Mouse (Mus musculus) hindbrain, embryonic 12.5 days (tissue): ENCODE measurements around the gene Txndc11. TPM values are rescaled to one million over a fixed set of nuclear protein-coding genes. Genes with fewer than 3 reads are reported as not detected.

ENCODE experiments used
- ATAC-seq: fragments of 200-750 bp; cut with Nextera tagmentation; 2 replicates; pipeline ENCODE4 v1.8.0; 2017; ENCODE audit warnings: moderate TSS enrichment; ENCODE audit not compliant: low FRiP score
- H3K27ac ChIP-seq: fragments of 300-500 bp; sonication (generic); 2 replicates; pipeline ENCODE4 v1.5.1; 2016; ENCODE audit warnings: mild to moderate bottlenecking
- H3K27me3 ChIP-seq: fragments of 300-500 bp; sonication (generic); 2 replicates; pipeline ENCODE4 v1.6.1; 2016; ENCODE audit warnings: mild to moderate bottlenecking
- H3K36me3 ChIP-seq: fragments of 300-500 bp; sonication (generic); 2 replicates; pipeline ENCODE4 v1.6.1; 2016; ENCODE audit warnings: mild to moderate bottlenecking
- H3K4me1 ChIP-seq: fragments of 300-500 bp; sonication (generic); 2 replicates; pipeline ENCODE4 v1.6.1; 2016
- H3K4me2 ChIP-seq: fragments of 300-500 bp; sonication (generic); replicated peaks from 2 replicates; pipeline ENCODE4 v1.6.1; 2016; ENCODE audit warnings: mild to moderate bottlenecking
- H3K4me3 ChIP-seq: fragments of 300-500 bp; sonication (generic); 2 replicates; pipeline ENCODE4 v1.5.1; 2016; ENCODE audit warnings: mild to moderate bottlenecking
- H3K9ac ChIP-seq: fragments of 300-500 bp; sonication (generic); 2 replicates; pipeline ENCODE4 v1.6.1; 2016; ENCODE audit warnings: mild to moderate bottlenecking, moderate library complexity
- H3K9me3 ChIP-seq: fragments of 300-500 bp; sonication (generic); replicated peaks from 2 replicates; pipeline ENCODE4 v1.6.1; 2016; ENCODE audit warnings: mild to moderate bottlenecking
- WGBS: fragments of 180-500 bp; shearing (Covaris S2); methylation state at CpG from one replicate; pipeline ENCODE4 v1.1.7; 2016; 5-methylcytosine and 5-hydroxymethylcytosine counted together
- polyA plus RNA-seq: library from polyadenylated mRNA; unstranded; fragments of >200 nt; fragmentation: Nextera tagmentation; extraction: Ambion mirVana; gene quantifications from 2 replicates; pipeline ENCODE4 v1.2.1, GENCODE M21; 2016

Txndc11 gene
- polyA plus RNA-seq, 1 experiment from 2014 or later: 34.6 TPM

- Histone ChIP-seq H3K27me3 (no peaks in the 10 kb centered on the region), H3K4me2 (no peak overlapping the region), H3K4me1 (peaks cover 5% of the 10 kb centered on the region; the same call in 1 of the 2 replicates), H3K9me3 (no peaks in the 10 kb centered on the region), H3K27ac (no peak overlapping the region), H3K9ac (no peak overlapping the region), H3K4me3 (no peak overlapping the region), H3K36me3 (no peaks in the 10 kb centered on the region)
- no peak for ATAC-seq
- WGBS: 90% methylated on average over 6 of the region's 6 CpGs
Measured at GRCm38 (mm10) chr16:11054871-11055270, 79.6 kb downstream of the Txndc11 start.

- no peaks in the 10 kb centered on the region for H3K36me3 ChIP-seq
- no peaks in the 10 kb centered on the region for H3K27me3 ChIP-seq
- no peak overlapping the region for H3K4me3 ChIP-seq
- H3K9ac ChIP-seq: no peak overlapping the region
- no peak overlapping the region for H3K27ac ChIP-seq
- H3K4me2 ChIP-seq: no peak overlapping the region
- peaks cover 5% of the 10 kb centered on the region; the same call in 1 of the 2 replicates for H3K4me1 ChIP-seq
- H3K9me3 ChIP-seq: no peaks in the 10 kb centered on the region
- no peak for ATAC-seq
- WGBS: 66% methylated on average over 6 of the region's 6 CpGs
Measured at GRCm38 (mm10) chr16:11054409-11054808, 80.0 kb downstream of the Txndc11 start.

GRCm38 (mm10) chr16:11051134-11051533 is 83.3 kb downstream of the Txndc11 start:
- Histone ChIP-seq H3K4me3 (no peak overlapping the region), H3K36me3 (no peaks in the 10 kb centered on the region), H3K27me3 (no peaks in the 10 kb centered on the region), H3K4me1 (peaks cover 5% of the 10 kb centered on the region; the same call in 1 of the 2 replicates), H3K9me3 (no peaks in the 10 kb centered on the region), H3K27ac (no peak overlapping the region), H3K9ac (no peak overlapping the region), H3K4me2 (no peak overlapping the region)
- ATAC-seq: no peak
- WGBS: 90% methylated on average over 11 of the region's 11 CpGs

DNA sequence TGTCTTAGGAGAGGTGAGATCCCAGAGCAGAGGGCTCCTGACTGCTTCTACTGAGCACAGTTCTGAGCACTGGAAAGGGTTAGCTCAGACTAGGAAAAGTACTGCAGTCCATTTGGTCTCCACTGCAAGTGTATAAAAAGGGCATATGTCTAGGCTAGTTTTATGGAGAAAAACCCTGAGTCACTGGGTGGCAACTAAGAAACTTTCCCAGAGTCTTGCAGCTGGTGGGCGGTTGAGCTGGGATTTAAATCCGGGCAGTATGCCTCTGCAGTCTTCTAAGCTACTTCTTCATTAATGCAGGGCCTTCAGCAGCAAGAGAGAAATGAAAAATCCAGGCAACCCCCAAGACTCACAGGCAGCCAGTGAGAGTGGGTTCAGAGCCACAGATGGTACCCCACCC is 84.2 kb downstream of the Txndc11 start:
- Histone ChIP-seq H3K27ac (no peak overlapping the region), H3K27me3 (no peaks in the 10 kb centered on the region), H3K9me3 (no peaks in the 10 kb centered on the region), H3K9ac (no peak overlapping the region), H3K36me3 (no peaks in the 10 kb centered on the region), H3K4me3 (no peak overlapping the region), H3K4me1 (peaks cover 3% of the 10 kb centered on the region; the same call in 1 of the 2 replicates), H3K4me2 (no peak overlapping the region)
- WGBS: 87% methylated on average over 2 of the region's 2 CpGs
- ATAC-seq: no peak

DNA sequence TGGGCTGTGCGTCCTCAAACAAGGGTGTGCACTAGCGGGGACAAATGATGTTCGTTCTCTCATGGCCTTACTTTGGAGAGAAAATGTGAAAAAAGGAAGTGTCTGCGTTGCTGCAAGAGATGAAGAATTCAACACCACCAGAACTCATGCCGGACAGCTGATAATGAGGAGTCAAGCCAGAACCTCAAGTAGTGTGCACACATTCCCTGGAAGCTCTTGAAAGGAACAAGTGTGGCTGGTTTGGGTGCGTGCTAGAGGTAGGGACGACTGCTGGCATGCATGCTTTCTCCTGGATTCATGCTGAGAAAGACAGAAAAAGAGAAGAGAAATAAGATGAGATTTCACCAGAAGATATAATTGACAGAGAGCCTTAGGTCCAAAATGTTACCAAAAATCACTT is 87.3 kb downstream of the Txndc11 start:
- Histone ChIP-seq H3K36me3 (no peaks in the 10 kb centered on the region), H3K9me3 (no peaks in the 10 kb centered on the region), H3K27me3 (no peaks in the 10 kb centered on the region), H3K4me3 (no peak overlapping the region), H3K9ac (no peak overlapping the region), H3K4me2 (no peak overlapping the region), H3K4me1 (no peaks in the 10 kb centered on the region), H3K27ac (no peak overlapping the region)
- 87% methylated on average over 7 of the region's 7 CpGs for WGBS
- no peak for ATAC-seq

GRCm38 (mm10) chr16:11046437-11046836 is 88.0 kb downstream of the Txndc11 start:
- Histone ChIP-seq H3K4me3 (no peak overlapping the region), H3K4me1 (no peaks in the 10 kb centered on the region), H3K9me3 (no peaks in the 10 kb centered on the region), H3K4me2 (no peak overlapping the region), H3K27me3 (no peaks in the 10 kb centered on the region), H3K36me3 (no peaks in the 10 kb centered on the region), H3K27ac (no peak overlapping the region), H3K9ac (no peak overlapping the region)
- ATAC-seq: no peak
- WGBS: 84% methylated on average over 7 of the region's 7 CpGs

- H3K27ac ChIP-seq: no peak overlapping the region
- WGBS: 88% methylated on average over 5 of the region's 5 CpGs
- H3K9ac ChIP-seq: no peak overlapping the region
- H3K36me3 ChIP-seq: no peaks in the 10 kb centered on the region
- no peaks in the 10 kb centered on the region for H3K4me1 ChIP-seq
- no peak overlapping the region for H3K4me3 ChIP-seq
- H3K4me2 ChIP-seq: no peak overlapping the region
- no peaks in the 10 kb centered on the region for H3K27me3 ChIP-seq
- H3K9me3 ChIP-seq: no peaks in the 10 kb centered on the region
- no peak for ATAC-seq
Measured at GRCm38 (mm10) chr16:11043239-11043638, 91.2 kb downstream of the Txndc11 start.

DNA sequence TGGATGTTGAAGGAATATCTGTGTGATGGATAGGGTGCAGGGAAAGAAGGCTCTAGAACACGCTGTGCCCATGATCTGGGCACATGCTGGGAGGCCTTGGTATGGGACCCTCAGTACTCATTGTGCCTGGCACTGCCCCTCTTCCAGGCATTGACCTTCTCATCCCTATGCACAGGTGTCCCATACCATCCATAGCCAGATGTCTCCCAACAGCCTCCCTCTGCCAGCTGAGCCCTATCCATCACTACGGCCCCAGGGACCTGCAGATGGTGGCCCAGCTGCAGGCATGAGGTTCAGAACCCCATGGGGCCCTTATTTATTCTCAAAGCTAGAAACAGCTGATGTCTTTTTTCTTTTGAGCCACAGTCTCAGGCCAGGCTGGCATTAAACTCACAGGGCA is 93.8 kb downstream of the Txndc11 start:
- H3K9ac ChIP-seq: no peak overlapping the region
- H3K4me3 ChIP-seq: no peak overlapping the region
- H3K27ac ChIP-seq: no peak overlapping the region
- H3K4me2 ChIP-seq: no peak overlapping the region
- H3K9me3 ChIP-seq: no peaks in the 10 kb centered on the region
- WGBS: 71% methylated on average over 2 of the region's 2 CpGs
- no peaks in the 10 kb centered on the region for H3K4me1 ChIP-seq
- no peaks in the 10 kb centered on the region for H3K27me3 ChIP-seq
- no peaks in the 10 kb centered on the region for H3K36me3 ChIP-seq
- ATAC-seq: no peak

DNA sequence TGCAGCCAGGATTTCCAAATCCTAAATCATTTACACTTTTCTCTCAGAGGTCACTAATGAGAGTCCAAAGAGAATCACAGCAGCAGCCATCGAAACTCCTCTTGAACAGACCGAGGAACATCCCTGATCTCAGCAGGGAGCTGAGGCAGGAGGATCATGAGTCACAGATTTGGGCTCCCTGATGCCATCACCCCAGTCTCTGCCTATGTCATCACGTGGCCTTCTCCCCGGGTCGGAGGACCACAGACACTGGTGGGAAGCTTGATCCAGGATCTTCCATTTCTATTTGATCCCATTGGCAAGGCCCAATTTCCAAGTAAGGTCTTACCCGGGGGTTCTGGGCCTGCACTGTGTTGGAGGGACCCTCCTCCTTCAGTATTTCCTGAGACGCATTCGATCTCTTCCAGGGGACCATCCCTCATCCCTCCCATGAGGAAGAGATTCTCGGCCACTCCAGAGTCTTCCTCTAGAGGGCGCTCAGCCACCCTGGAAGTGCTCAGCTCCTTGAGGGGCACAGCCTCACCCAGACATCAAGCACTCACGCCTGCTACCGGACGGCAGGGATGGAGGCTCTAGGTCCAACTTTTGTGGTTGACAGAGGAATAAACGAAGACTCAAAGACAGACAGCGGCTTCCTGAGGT is 98.5 kb downstream of the Txndc11 start:
- Histone ChIP-seq H3K4me3 (no peak overlapping the region), H3K36me3 (no peaks in the 10 kb centered on the region), H3K4me1 (no peaks in the 10 kb centered on the region), H3K9me3 (no peaks in the 10 kb centered on the region), H3K27me3 (no peaks in the 10 kb centered on the region), H3K27ac (no peak overlapping the region), H3K9ac (no peak overlapping the region), H3K4me2 (no peak overlapping the region)
- ATAC-seq: peak; percentile 65
- 26% methylated on average over 15 of the region's 15 CpGs for WGBS

- Histone ChIP-seq H3K4me3 (no peak overlapping the region), H3K27ac (no peak overlapping the region), H3K27me3 (no peaks in the 10 kb centered on the region), H3K9ac (no peak overlapping the region), H3K9me3 (no peaks in the 10 kb centered on the region), H3K4me2 (no peak overlapping the region), H3K4me1 (no peaks in the 10 kb centered on the region), H3K36me3 (no peaks in the 10 kb centered on the region)
- WGBS: 87% methylated on average over 9 of the region's 9 CpGs
- no peak for ATAC-seq
Measured at GRCm38 (mm10) chr16:11035273-11035672, 99.2 kb downstream of the Txndc11 start.

GRCm38 (mm10) chr16:11034193-11034803 is 100.2 kb downstream of the Txndc11 start:
- no peak overlapping the region for H3K4me2 ChIP-seq
- H3K27ac ChIP-seq: no peak overlapping the region
- ATAC-seq: no peak
- no peak overlapping the region for H3K4me3 ChIP-seq
- H3K4me1 ChIP-seq: no peaks in the 10 kb centered on the region
- H3K27me3 ChIP-seq: no peaks in the 10 kb centered on the region
- H3K9ac ChIP-seq: no peak overlapping the region
- 2% methylated on average over 4 of the region's 4 CpGs for WGBS
- no peaks in the 10 kb centered on the region for H3K9me3 ChIP-seq
- H3K36me3 ChIP-seq: no peaks in the 10 kb centered on the region

DNA sequence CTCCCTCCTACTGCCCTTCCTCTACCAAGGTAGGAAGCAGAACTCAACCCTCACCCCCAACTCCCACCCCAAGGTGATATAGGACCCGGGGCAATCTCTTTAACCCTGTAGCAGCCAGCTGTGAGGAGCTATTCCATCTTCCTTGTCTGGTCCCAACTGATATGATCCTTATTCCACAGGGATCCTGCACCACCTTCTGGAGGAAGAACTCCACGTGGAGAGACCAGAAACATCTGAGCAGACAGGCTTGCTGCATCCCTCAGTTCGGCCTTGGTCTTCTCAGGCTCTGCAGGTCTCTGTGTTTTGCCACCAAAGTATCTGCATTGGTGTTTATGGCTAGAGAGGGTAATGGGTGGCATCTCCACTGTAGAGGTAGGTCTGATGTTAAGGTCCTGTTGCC is 103.1 kb downstream of the Txndc11 start:
- H3K4me2 ChIP-seq: no peak overlapping the region
- no peak overlapping the region for H3K9ac ChIP-seq
- no peaks in the 10 kb centered on the region for H3K4me1 ChIP-seq
- no peak overlapping the region for H3K4me3 ChIP-seq
- H3K36me3 ChIP-seq: no peaks in the 10 kb centered on the region
- H3K27me3 ChIP-seq: no peaks in the 10 kb centered on the region
- 73% methylated on average over 3 of the region's 3 CpGs for WGBS
- ATAC-seq: no peak
- H3K27ac ChIP-seq: no peak overlapping the region
- no peaks in the 10 kb centered on the region for H3K9me3 ChIP-seq

GRCm38 (mm10) chr16:11030844-11031243 is 103.6 kb downstream of the Txndc11 start:
- Histone ChIP-seq H3K9ac (no peak overlapping the region), H3K4me2 (no peak overlapping the region), H3K9me3 (no peaks in the 10 kb centered on the region), H3K4me3 (no peak overlapping the region), H3K27me3 (no peaks in the 10 kb centered on the region), H3K27ac (no peak overlapping the region), H3K36me3 (no peaks in the 10 kb centered on the region), H3K4me1 (no peaks in the 10 kb centered on the region)
- WGBS: 86% methylated on average over 4 of the region's 4 CpGs
- no peak for ATAC-seq
